Mouse (Mus musculus) MEL (cell line): ENCODE results near the gene Fto.

Experiments
- BHLHE40 ChIP-seq: IDR thresholded peaks from 2 replicates; pipeline ENCODE4 v1.6.1; 2012; ENCODE audit warnings: low read depth, mild to moderate bottlenecking, inconsistent platforms, low read length, improper control_type of control experiment, borderline replicate concordance
- CHD1 ChIP-seq: IDR thresholded peaks from 2 replicates; pipeline ENCODE4 v1.6.1; 2012; ENCODE audit warnings: low read depth, mild to moderate bottlenecking, inconsistent platforms, low read length, improper control_type of control experiment
- CTCF ChIP-seq, 3 experiments: IDR thresholded peaks in 2 of 3; conservative IDR thresholded peaks in 1 of 3; 2 replicates each; pipeline ENCODE4 v1.5.1; 2011 to 2012; ENCODE audit warnings: low read length in 3 of 3, low read depth in 2 of 3, mild to moderate bottlenecking in 2 of 3, improper control_type of control experiment in 1 of 3, inconsistent platforms in 1 of 3, mixed read lengths in 1 of 3, moderate library complexity in 1 of 3; ENCODE audit not compliant: control insufficient read depth in 1 of 3, insufficient read depth in 1 of 3, poor library complexity in 1 of 3, severe bottlenecking in 1 of 3
- GABPA ChIP-seq: IDR thresholded peaks from 2 replicates; pipeline ENCODE4 v1.6.1; 2012; ENCODE audit warnings: low read depth, mild to moderate bottlenecking, inconsistent platforms, low read length, improper control_type of control experiment, moderate library complexity
- GATA1 ChIP-seq: IDR thresholded peaks from 2 replicates; pipeline ENCODE4 v1.6.1; 2011; ENCODE audit warnings: low read depth, low read length, improper control_type of control experiment
- MAX ChIP-seq: IDR thresholded peaks from 2 replicates; pipeline ENCODE4 v1.6.1; 2011; ENCODE audit warnings: low read length, improper control_type of control experiment
- MYB ChIP-seq: IDR thresholded peaks from 2 replicates; pipeline ENCODE4 v1.6.1; 2011; ENCODE audit warnings: mild to moderate bottlenecking, low read depth, low read length, improper control_type of control experiment
- NELFE ChIP-seq: IDR thresholded peaks from 2 replicates; pipeline ENCODE4 v1.6.1; 2011; ENCODE audit warnings: low read depth, low read length, improper control_type of control experiment
- POLR2A ChIP-seq, 2 experiments: IDR thresholded peaks; 2 replicates each; pipeline ENCODE4 v1.6.1; 2011 to 2012; ENCODE audit warnings: low read length in 2 of 2, mild to moderate bottlenecking in 2 of 2, control low read depth in 1 of 2, improper control_type of control experiment in 1 of 2, low read depth in 1 of 2, moderate library complexity in 1 of 2; ENCODE audit not compliant: control insufficient read depth in 1 of 2, insufficient read depth in 1 of 2, poor library complexity in 1 of 2
- TAL1 ChIP-seq: IDR thresholded peaks from 2 replicates; pipeline ENCODE4 v1.6.1; 2012; ENCODE audit warnings: mild to moderate bottlenecking, inconsistent platforms, low read length, moderate library complexity, mixed read lengths
- USF1 ChIP-seq: IDR thresholded peaks from 2 replicates; pipeline ENCODE4 v1.6.1; 2014; ENCODE audit warnings: low read depth, mild to moderate bottlenecking, inconsistent platforms, low read length, improper control_type of control experiment, moderate library complexity

- TF ChIP-seq MAX (no peak), CTCF (IDR thresholded peaks at IDR 0.05 in 2 of 3, conservative IDR thresholded peaks at IDR 0.05 in 1 of 3; ENCODE audit: control insufficient read depth in 1 of 3, insufficient read depth in 1 of 3, low read depth in 2 of 3, low read length in 3 of 3, poor library complexity in 1 of 3, severe bottlenecking in 1 of 3) (no peak), MYB (no peak), POLR2A (IDR thresholded peaks at IDR 0.05; ENCODE audit: control insufficient read depth in 1 of 2, insufficient read depth in 1 of 2, low read depth in 1 of 2, low read length in 2 of 2, poor library complexity in 1 of 2) (no peak), CHD1 (no peak), GATA1 (no peak), TAL1 (no peak), GABPA (no peak), BHLHE40 (no peak), NELFE (no peak), USF1 (no peak)
Observed at GRCm38 (mm10) chr8:91615196-91615595, 301.9 kb downstream of the Fto start.
